Mouse (Mus musculus) layer of hippocampus, postnatal 14 days (tissue): ENCODE data around the gene Olfr575. TPM values are rescaled to one million over a fixed set of nuclear protein-coding genes. Genes with fewer than 3 reads are reported as not detected.
A peak's percentile ranks its signal among the peaks of the same experiment; 100 is the strongest.

Source experiments
- DNase-seq, 2 experiments: peaks; one replicate each; pipeline ENCODE4 v3.0.0; 2021 to 2022; ENCODE audit warnings: low spot score in 2 of 2, mixed read lengths in 1 of 2
- long read RNA-seq, 2 experiments: library from polyadenylated mRNA; stranded (forward); transcript quantifications; one replicate each; pipeline ENCODE4 v2.0.0; 2021
- total RNA-seq, 2 experiments: library from RNA; stranded (reverse); gene quantifications; 2 replicates each; pipeline ENCODE4 v1.2.3; 2021

The Olfr575 gene
- total RNA-seq = not detected
- long read RNA-seq, experiment 1 = 0 reads
- long read RNA-seq, experiment 2 = 0 reads

DNA sequence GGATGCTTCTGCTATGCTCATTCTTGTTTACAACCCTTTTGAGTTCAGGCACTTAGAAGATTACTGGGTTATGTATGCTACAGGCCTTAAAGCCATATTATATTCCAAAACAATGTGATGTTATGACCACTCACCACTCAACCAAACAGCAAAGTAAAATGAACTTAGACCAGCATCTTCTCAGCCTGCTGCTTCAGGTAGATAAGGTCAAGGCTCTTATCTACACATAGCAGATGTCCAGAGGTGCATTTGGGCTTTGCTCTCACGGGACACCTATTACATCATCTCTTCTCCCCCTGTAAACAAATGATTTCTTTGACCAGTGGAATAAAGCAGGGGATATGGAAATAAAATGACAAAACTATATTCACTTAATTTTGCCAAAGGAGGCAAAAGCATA, at the start of gene Olfr575:
TSS of gene Olfr575 (minus strand) at position 183 of the 400 bp plus-strand sequence.
- DNase-seq = no peak

DNA sequence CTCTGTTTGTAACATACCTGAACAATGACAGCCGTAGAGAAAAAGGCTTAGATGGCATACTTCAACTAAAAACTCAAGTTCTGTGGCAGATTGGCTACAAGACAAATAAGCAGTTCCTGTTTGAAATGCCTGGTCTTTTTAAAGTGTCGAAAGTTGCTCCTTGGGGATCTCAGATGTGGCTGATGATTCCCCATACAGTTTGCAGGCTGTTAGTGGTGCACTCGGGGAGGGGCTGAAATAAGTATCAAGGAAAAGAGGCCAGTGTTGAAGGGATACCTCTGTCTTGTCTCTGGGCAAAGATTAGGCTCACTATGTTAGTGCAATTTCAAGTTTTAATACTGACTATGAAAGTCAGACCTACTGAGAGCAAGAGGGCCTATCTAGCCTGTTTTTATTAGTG, 30.6 kb upstream of the Olfr575 start, which contains the start of gene Olfr578:
TSS of gene Olfr578 (minus strand) at position 101 of the 400 bp plus-strand sequence.
- DNase-seq = no peak

DNA sequence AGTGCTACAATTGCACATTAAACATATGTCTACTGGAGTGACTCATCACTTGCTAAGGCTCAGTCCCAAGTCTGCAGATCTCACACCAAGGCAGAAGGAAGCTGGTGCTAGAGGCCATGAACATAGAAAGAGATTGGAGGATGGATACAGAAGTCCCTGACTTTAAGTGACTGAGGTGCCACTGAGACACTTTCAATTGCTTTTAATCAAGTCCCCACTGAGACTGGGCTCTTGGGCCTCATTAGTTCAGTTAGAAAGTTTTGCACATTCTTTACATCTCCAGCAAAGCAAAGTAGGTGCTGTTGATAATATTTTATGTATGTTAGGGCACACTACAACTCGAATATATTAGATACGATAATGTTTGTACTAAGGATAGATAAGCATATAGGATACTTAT, 17.3 kb upstream of the Olfr575 start, which contains the start of gene Olfr577:
TSS of gene Olfr577 (minus strand) at position 101 of the 400 bp plus-strand sequence.
- DNase-seq = no peak

GRCm38 (mm10) chr7:102974399-102974798, 15.8 kb upstream of the Olfr575 start:
- DNase-seq = no peak

- DNase-seq = no peak
These were observed 3.8 kb upstream of the Olfr575 start, which contains the start of gene Olfr576 for GRCm38 (mm10) chr7:102962360-102962759. Gene Olfr576 (plus strand): TSS chr7:102962660.

DNA sequence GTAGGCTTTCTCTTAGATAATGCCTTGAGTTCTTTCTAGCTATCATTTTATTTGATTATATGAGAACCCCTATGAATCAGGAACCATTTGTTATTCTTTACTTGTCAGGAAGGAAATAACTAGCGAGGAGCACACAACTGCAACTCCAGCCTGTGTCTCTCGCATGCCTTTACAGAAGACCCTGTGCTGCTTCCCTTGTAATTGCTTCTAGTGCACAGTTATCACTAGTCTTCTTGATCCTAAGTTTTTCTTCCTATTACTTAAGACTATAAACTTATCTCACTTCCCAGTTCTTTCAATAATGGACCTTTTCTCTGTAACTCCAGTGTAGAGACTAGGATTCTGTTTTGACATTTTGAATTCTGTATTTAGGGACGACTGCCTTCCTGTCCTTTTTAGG, 438 bp downstream of the Olfr575 start:
- no peak for DNase-seq

DNA sequence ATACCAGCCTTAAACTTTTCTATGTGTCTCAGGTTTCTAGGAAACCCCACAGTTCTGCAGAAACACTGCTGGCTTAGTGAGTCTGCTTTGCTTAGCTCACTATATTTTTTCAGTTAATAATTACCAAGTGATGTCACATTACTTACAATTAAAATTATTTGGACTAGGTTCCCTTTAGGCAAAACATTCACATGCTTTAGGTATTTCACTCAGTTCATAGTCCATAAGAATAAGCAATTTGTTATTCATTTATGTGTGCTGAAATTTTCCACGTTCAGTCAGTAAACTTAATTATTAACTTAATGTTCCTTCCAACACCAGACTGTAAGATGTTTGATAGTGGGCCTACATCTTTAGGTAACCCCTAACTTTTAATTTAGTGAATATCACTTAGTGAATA, 7.8 kb downstream of the Olfr575 start:
- no peak for DNase-seq

- DNase-seq = no peak
These were observed 10.4 kb downstream of the Olfr575 start, which contains the start of gene Olfr574 for GRCm38 (mm10) chr7:102948167-102948566. Gene Olfr574 (plus strand): TSS chr7:102948467.

GRCm38 (mm10) chr7:102943417-102943816, 15.2 kb downstream of the Olfr575 start:
- DNase-seq = no peak

- no peak for DNase-seq
These were observed 16.1 kb downstream of the Olfr575 start, which contains the start of gene Olfr573-ps1 for GRCm38 (mm10) chr7:102942475-102942874. Gene Olfr573-ps1 (minus strand): TSS chr7:102942575.

DNA sequence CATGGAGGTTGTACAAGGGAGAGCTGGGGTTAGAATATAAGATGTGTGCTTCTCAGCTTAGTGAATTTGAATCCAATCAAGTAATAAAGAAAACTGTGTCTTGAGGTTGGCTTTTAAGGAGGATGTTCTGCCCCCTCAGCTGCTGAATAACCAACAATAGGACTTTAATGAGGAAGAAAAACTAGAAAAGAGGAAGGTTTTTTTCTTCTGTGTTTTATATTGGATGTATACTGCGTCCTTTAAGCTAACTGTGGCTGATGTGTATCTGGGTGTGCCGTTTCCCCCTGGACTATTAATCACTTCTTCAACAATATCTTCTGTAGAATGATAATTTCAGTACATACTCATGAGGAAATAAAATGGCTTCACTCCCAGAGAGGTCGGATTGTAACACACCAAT, 31.5 kb downstream of the Olfr575 start:
- DNase-seq = no peak

GRCm38 (mm10) chr7:102924109-102924508, 34.5 kb downstream of the Olfr575 start, which contains the start of gene Olfr572:
Gene Olfr572 (plus strand): TSS chr7:102924409.
- no peak for DNase-seq

DNA sequence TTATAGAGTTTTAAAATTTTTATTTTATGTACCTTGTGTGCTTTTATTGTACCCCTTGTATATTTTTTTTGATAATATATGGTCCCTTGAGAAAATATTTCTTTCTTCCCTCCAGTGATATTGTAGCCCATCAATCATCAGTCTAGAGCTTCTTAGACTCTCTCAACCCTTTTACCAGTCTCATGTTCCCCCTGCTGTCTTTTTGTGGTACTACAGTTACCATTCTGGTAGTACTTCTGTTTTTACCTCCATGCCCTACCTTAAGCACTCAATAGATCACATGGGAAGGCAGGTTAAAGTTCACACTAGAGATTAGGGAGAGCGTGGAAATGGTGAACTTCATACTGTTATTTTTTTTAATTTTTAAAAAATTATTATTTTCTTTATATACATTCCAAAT, 38.9 kb downstream of the Olfr575 start:
- peak in 1 of 2 experiments; percentile 49 for DNase-seq

GRCm38 (mm10) chr7:102917032-102917875, 41.3 kb downstream of the Olfr575 start, which contains the start of gene Olfr571:
Gene Olfr571 (minus strand): TSS chr7:102917536.
- no peak for DNase-seq

- no peak for DNase-seq
These were observed 42.2 kb downstream of the Olfr575 start for GRCm38 (mm10) chr7:102916405-102916804.

DNA sequence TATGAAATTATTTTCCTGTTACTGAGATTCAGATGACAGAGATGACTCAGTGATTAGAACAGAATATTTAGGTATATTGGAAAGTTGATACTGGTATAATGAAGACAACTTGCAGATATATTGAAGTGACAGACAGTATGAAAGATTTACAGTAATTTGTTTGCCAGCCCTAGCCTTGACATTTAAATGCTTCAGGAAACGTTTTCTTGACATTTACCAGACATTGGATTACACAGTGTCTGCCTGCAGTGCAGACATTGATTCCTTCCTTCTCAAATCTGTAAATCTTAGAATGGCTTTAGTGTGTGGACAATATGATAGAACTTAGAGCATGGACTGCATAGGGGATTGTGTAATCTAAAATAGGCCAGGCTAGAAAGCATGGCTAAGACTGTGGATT, 43.3 kb downstream of the Olfr575 start:
- DNase-seq = no peak

Other genes starting within 250 kb of the Olfr575 start
- gene Olfr33, start 239.7 kb downstream of the Olfr575 start, total RNA-seq = not detected
- not detected for gene Olfr559, start 231.3 kb downstream of the Olfr575 start, total RNA-seq
- not detected for gene Olfr560, start 199.4 kb downstream of the Olfr575 start, total RNA-seq
- under 1 TPM; 0.16 to 0.38 TPM for gene Olfr78, start 199.3 kb downstream of the Olfr575 start, total RNA-seq
- under 1 TPM in 1 of 2 experiments, not detected in 1; 0.24 TPM for gene Olfr561, start 187.6 kb downstream of the Olfr575 start, total RNA-seq
- not detected for gene Olfr564, start 155.3 kb downstream of the Olfr575 start, total RNA-seq
- gene Olfr566, start 100.0 kb downstream of the Olfr575 start, total RNA-seq = not detected
- gene Olfr568, start 81.7 kb downstream of the Olfr575 start, total RNA-seq = not detected
- gene Olfr569, start 67.9 kb downstream of the Olfr575 start, total RNA-seq = not detected
- gene Olfr570, start 64.2 kb downstream of the Olfr575 start, total RNA-seq = under 1 TPM in 1 of 2 experiments, not detected in 1; 0.53 TPM
- not detected for gene Olfr571, start 41.2 kb downstream of the Olfr575 start, total RNA-seq
- not detected for gene Olfr572, start 34.4 kb downstream of the Olfr575 start, total RNA-seq
- not detected for gene Olfr573-ps1, start 16.2 kb downstream of the Olfr575 start, total RNA-seq
- not detected for gene Olfr574, start 10.3 kb downstream of the Olfr575 start, total RNA-seq
- not detected for gene Olfr576, start 3.9 kb upstream of the Olfr575 start, total RNA-seq
- gene Olfr577, start 17.2 kb upstream of the Olfr575 start, total RNA-seq = not detected
- not detected for gene Olfr578, start 30.5 kb upstream of the Olfr575 start, total RNA-seq
- not detected for gene Olfr582, start 79.2 kb upstream of the Olfr575 start, total RNA-seq
- gene Olfr583, start 92.5 kb upstream of the Olfr575 start, total RNA-seq = not detected
- not detected for gene Olfr584, start 123.1 kb upstream of the Olfr575 start, total RNA-seq
- not detected for gene Olfr585, start 138.9 kb upstream of the Olfr575 start, total RNA-seq
- not detected for gene Olfr586, start 166.9 kb upstream of the Olfr575 start, total RNA-seq
- not detected for gene Olfr588-ps1, start 182.1 kb upstream of the Olfr575 start, total RNA-seq
- gene Olfr589, start 197.6 kb upstream of the Olfr575 start, total RNA-seq = not detected
- not detected for gene Olfr591, start 219.6 kb upstream of the Olfr575 start, total RNA-seq
- not detected for gene Olfr592, start 226.0 kb upstream of the Olfr575 start, total RNA-seq